10 mouse cellular contexts compared by ENCODE assay signal in the genomic region with DNA sequence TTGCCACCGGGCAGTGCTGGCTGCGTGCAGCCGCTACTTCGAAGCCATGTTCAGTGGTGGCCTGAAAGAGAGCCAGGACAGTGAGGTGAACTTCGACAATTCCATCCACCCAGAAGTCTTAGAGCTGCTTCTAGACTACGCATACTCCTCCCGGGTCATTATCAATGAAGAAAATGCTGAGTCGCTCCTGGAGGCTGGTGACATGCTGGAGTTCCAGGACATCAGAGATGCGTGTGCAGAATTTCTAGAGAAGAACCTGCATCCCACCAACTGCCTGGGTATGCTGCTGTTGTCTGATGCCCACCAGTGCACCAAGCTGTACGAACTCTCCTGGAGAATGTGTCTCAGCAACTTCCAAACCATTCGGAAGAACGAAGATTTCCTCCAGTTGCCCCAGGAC. TPM values are rescaled to one million over a fixed set of nuclear protein-coding genes. Genes with fewer than 3 reads are reported as not detected.
DNase-seq lines count a peak whose midpoint lies in the region; ATAC-seq and TF ChIP-seq lines count a peak whose summit lies in the region.
"Had no signal": no experiment of that assay in that cellular context is flagged by ENCODE, and none has a peak within 500 bp of the region (broad histone marks: within the 10 kb centered on the region; RNA-seq: fewer than 3 reads in every experiment).

No protein-coding gene starts in this region.

- no peaks in the 10 kb centered on the region for H3K27me3 ChIP-seq in embryonic facial prominence, embryonic 14.5 days (replicated peaks; ENCODE audit: control insufficient read depth, insufficient read depth, low read length)
- no peaks in the 10 kb centered on the region for H3K27me3 ChIP-seq in hindbrain, embryonic 13.5 days
- no peaks in the 10 kb centered on the region for H3K27me3 ChIP-seq in neural tube, embryonic 13.5 days

- 0 out of 2 replicates have a peak overlapping the region, but pooled peaks have one; percentile 95 for H3K4me2 ChIP-seq in embryonic facial prominence, embryonic 14.5 days (ENCODE audit: low read depth, low read length)
- H3K4me2 ChIP-seq in hindbrain, embryonic 13.5 days = peak overlapping the region; percentile 83
- H3K4me2 ChIP-seq in neural tube, embryonic 13.5 days = peak overlapping the region; percentile 87

- H3K9me3 ChIP-seq in embryonic facial prominence, embryonic 14.5 days (ENCODE audit: control insufficient read depth, low read length) = no peaks in the 10 kb centered on the region
- no peaks in the 10 kb centered on the region for H3K9me3 ChIP-seq in hindbrain, embryonic 13.5 days
- no peaks in the 10 kb centered on the region for H3K9me3 ChIP-seq in neural tube, embryonic 13.5 days

- H3K4me3 ChIP-seq in layer of hippocampus, adult 2 months = peak overlapping the region; percentile 98
- H3K4me3 ChIP-seq in embryonic facial prominence, embryonic 14.5 days (ENCODE audit: low read depth, low read length) = no peak overlapping the region
- peak overlapping the region; percentile 96 for H3K4me3 ChIP-seq in hindbrain, embryonic 13.5 days
- H3K4me3 ChIP-seq in neural tube, embryonic 13.5 days = peak overlapping the region; percentile 99

- H3K9ac ChIP-seq in embryonic facial prominence, embryonic 14.5 days (ENCODE audit: low read depth, low read length) = no peak overlapping the region
- H3K9ac ChIP-seq in hindbrain, embryonic 13.5 days = peak overlapping the region; percentile 97
- H3K9ac ChIP-seq in neural tube, embryonic 13.5 days = peak overlapping the region; percentile 96

- H3K27ac ChIP-seq in layer of hippocampus, adult 2 months = peak overlapping the region; percentile 99
- H3K27ac ChIP-seq in embryonic facial prominence, embryonic 14.5 days (replicated peaks; ENCODE audit: low read depth, low read length) = no peak overlapping the region
- H3K27ac ChIP-seq in hindbrain, embryonic 13.5 days = peak overlapping the region; percentile 30; the same call in 1 of the 2 replicates
- H3K27ac ChIP-seq in neural tube, embryonic 13.5 days (replicated peaks) = peak overlapping the region; percentile 99; the same call in 1 of the 2 replicates

- H3K4me1 ChIP-seq in embryonic facial prominence, embryonic 14.5 days (ENCODE audit: control insufficient read depth, insufficient read depth, low read length) = peaks cover 38% of the 10 kb centered on the region
- H3K4me1 ChIP-seq in hindbrain, embryonic 13.5 days (replicated peaks) = peaks cover 84% of the 10 kb centered on the region
- peaks cover 86% of the 10 kb centered on the region for H3K4me1 ChIP-seq in neural tube, embryonic 13.5 days (replicated peaks)

- no peak for DNase-seq in layer of hippocampus, adult 2 months (ENCODE audit: low spot score in 2 of 2)
- no peak for DNase-seq in layer of hippocampus, adult 9-10 months (ENCODE audit: low spot score)
- no peak for DNase-seq in embryonic facial prominence, embryonic 14.5 days (ENCODE audit: low spot score)
- DNase-seq in urinary bladder, postnatal 10 days (ENCODE audit: low spot score) = no peak
- no peak for DNase-seq in layer of hippocampus, adult 9-11 months
- DNase-seq in thymus, postnatal 14 days = no peak
- DNase-seq: kidney, adult 9 months had no signal

- peaks cover 49% of the 10 kb centered on the region for H3K36me3 ChIP-seq in embryonic facial prominence, embryonic 14.5 days (ENCODE audit: control insufficient read depth, insufficient read depth, low read length)
- H3K36me3 ChIP-seq in hindbrain, embryonic 13.5 days = peaks cover 43% of the 10 kb centered on the region
- peaks cover 50% of the 10 kb centered on the region for H3K36me3 ChIP-seq in neural tube, embryonic 13.5 days

- ATAC-seq in embryonic facial prominence, embryonic 14.5 days (ENCODE audit: low read depth) = no peak
- no peak for ATAC-seq in hindbrain, embryonic 13.5 days (ENCODE audit: low FRiP score)
- no peak for ATAC-seq in neural tube, embryonic 13.5 days (ENCODE audit: low read depth)
- ATAC-seq: lung, postnatal 0 days had no signal

- WGBS in embryonic facial prominence, embryonic 14.5 days = 90% methylated on average over 12 of the region's 12 CpGs
- WGBS in hindbrain, embryonic 13.5 days = 81% methylated on average over 12 of the region's 12 CpGs
- 82% methylated on average over 12 of the region's 12 CpGs for WGBS in neural tube, embryonic 13.5 days

- TF ChIP-seq CTCF in layer of hippocampus, adult 2 months (conservative IDR thresholded peaks at IDR 0.05) = no peak

RNA-seq across cellular contexts. Expression of a gene that starts 4.3 kb away (rescaled TPM):
- total RNA-seq in layer of hippocampus, adult 2 months (2021) = 100 to 1,000 TPM; 744 to 746 TPM
- polyA plus RNA-seq in embryonic facial prominence, embryonic 14.5 days (2014; fragmentation: Nextera tagmentation; extraction: Ambion mirVana) = 9.5 TPM in 2 replicates
- 59.2 and 62.1 TPM in 2 replicates for polyA plus RNA-seq in hindbrain, embryonic 13.5 days (2015; fragmentation: Nextera tagmentation; extraction: Ambion mirVana)
- 54.9 and 59.5 TPM in 2 replicates for polyA plus RNA-seq in neural tube, embryonic 13.5 days (2015; fragmentation: Nextera tagmentation; extraction: Ambion mirVana)

RNA-seq across cellular contexts. Expression of a gene that starts 47.0 kb away (rescaled TPM):
- total RNA-seq in layer of hippocampus, adult 2 months (2021) = 100 to 1,000 TPM; 118 to 124 TPM
- 44.4 and 46.0 TPM in 2 replicates for polyA plus RNA-seq in embryonic facial prominence, embryonic 14.5 days (2014; fragmentation: Nextera tagmentation; extraction: Ambion mirVana)
- polyA plus RNA-seq in hindbrain, embryonic 13.5 days (2015; fragmentation: Nextera tagmentation; extraction: Ambion mirVana) = 37.3 and 40.1 TPM in 2 replicates
- 42.7 and 44.7 TPM in 2 replicates for polyA plus RNA-seq in neural tube, embryonic 13.5 days (2015; fragmentation: Nextera tagmentation; extraction: Ambion mirVana)
